In genomic region chr13:44317596-44317995, GRCm38 (mm10) we compare ENCODE assay signal across 19 mouse cellular contexts.
DNase-seq lines count a peak whose midpoint lies in the region; ATAC-seq lines count a peak whose summit lies in the region.
"Had no signal": no experiment of that assay in that cellular context is flagged by ENCODE, and none has a peak within 500 bp of the region (broad histone marks: within the 10 kb centered on the region; RNA-seq: fewer than 3 reads in every experiment).

No protein-coding gene starts in this region.

- intact Hi-C loops in left cerebral cortex, postnatal 4 days (cut with DNase I), result no loop called here

- peak; percentile 66 for ATAC-seq in frontal cortex, adult (ENCODE audit: low TSS enrichment)
- ATAC-seq: hindbrain, embryonic 16.5 days; intestine, embryonic 16.5 days; liver, postnatal 0 days; lung, postnatal 0 days had no signal

- DNase-seq in frontal cortex, postnatal 25 days (ENCODE audit: low spot score in 2 of 2), result no peak
- DNase-seq in left cerebral cortex, adult 18-20 months (ENCODE audit: low spot score in 2 of 2), result peak; percentile 40 to 52
- no peak for DNase-seq in left cerebral cortex, postnatal 4 days
- peak; percentile 46 to 57 for DNase-seq in right cerebral cortex, adult 2 months (ENCODE audit: low spot score in 2 of 2)
- DNase-seq in right cerebral cortex, postnatal 14 days, result no peak
- peak; percentile 66 for DNase-seq in telencephalon, adult 2 months (ENCODE audit: low read depth, low spot score)
- DNase-seq in cerebellum, postnatal 36 days, result no peak
- DNase-seq: adrenal gland, adult 8-10 months; cerebellum, adult 2 months; cerebellum, postnatal 25 days; gastrocnemius, postnatal 10 days; heart, postnatal 4 days; liver, postnatal 0 days; thymus, adult 18-20 months; thymus, postnatal 36 days had no signal

Comparison
In these comparisons a context has a peak if more than half of its experiments do, and no peak if none do; other contexts are left out.
1. DNase-seq: peak in left cerebral cortex, adult 18-20 months (2 of 2), right cerebral cortex, adult 2 months (2 of 2) and telencephalon, adult 2 months (single experiment); none in frontal cortex, postnatal 25 days (0 of 2), left cerebral cortex, postnatal 4 days (single experiment), right cerebral cortex, postnatal 14 days (single experiment) and cerebellum, postnatal 36 days (0 of 2).